Mouse (Mus musculus) MEL (cell line): ENCODE results near the gene Trabd. TPM values are rescaled to one million over a fixed set of nuclear protein-coding genes. Genes with fewer than 3 reads are reported as not detected.

Source experiments
- DNase-seq: peaks from one replicate; pipeline ENCODE4 v3.0.0; 2011; ENCODE audit warnings: low read depth, low spot score
- H3K27ac ChIP-seq: 2 replicates; pipeline ENCODE4 v1.5.1; 2012; ENCODE audit warnings: low read depth, mild to moderate bottlenecking, control low read depth, low read length, moderate library complexity; ENCODE audit not compliant: control insufficient read depth
- H3K27me3 ChIP-seq, 2 experiments: fragments of 150-350 bp in 1 of 2; sonication (generic) in 1 of 2; 2 replicates each; pipeline ENCODE4 v1.6.1; 2012; ENCODE audit warnings: low read length in 2 of 2, mild to moderate bottlenecking in 2 of 2, improper control_type of control experiment in 1 of 2, moderate library complexity in 1 of 2; ENCODE audit not compliant: insufficient read depth in 2 of 2, control insufficient read depth in 1 of 2
- H3K36me3 ChIP-seq, 2 experiments: 2 replicates each; pipeline ENCODE4 v1.6.1; 2012 to 2014; ENCODE audit warnings: low read length in 2 of 2, improper control_type of control experiment in 1 of 2, inconsistent platforms in 1 of 2, mild to moderate bottlenecking in 1 of 2; ENCODE audit not compliant: insufficient read depth in 2 of 2, control insufficient read depth in 1 of 2
- H3K4me1 ChIP-seq, 2 experiments: fragments of 150-350 bp in 1 of 2; sonication (generic) in 1 of 2; 2 replicates each; pipeline ENCODE4 v1.6.1; 2012; ENCODE audit warnings: low read length in 2 of 2, improper control_type of control experiment in 1 of 2, mild to moderate bottlenecking in 1 of 2; ENCODE audit not compliant: insufficient read depth in 2 of 2, control insufficient read depth in 1 of 2
- H3K4me3 ChIP-seq, 2 experiments: fragments of 150-350 bp in 1 of 2; sonication (generic) in 1 of 2; 2 replicates each; pipeline ENCODE4 v1.5.1; 2012; ENCODE audit warnings: low read depth in 2 of 2, low read length in 2 of 2, mild to moderate bottlenecking in 2 of 2, moderate library complexity in 2 of 2, control low read depth in 1 of 2, improper control_type of control experiment in 1 of 2; ENCODE audit not compliant: control insufficient read depth in 1 of 2, insufficient read depth in 1 of 2
- H3K79me2 ChIP-seq: 2 replicates; pipeline ENCODE4 v1.6.1; 2012; ENCODE audit warnings: mild to moderate bottlenecking, low read length, moderate library complexity; ENCODE audit not compliant: control insufficient read depth, poor library complexity, insufficient read depth
- H3K9ac ChIP-seq: 2 replicates; pipeline ENCODE4 v1.6.1; 2012; ENCODE audit warnings: low read depth, mild to moderate bottlenecking, control low read depth, low read length, moderate library complexity; ENCODE audit not compliant: control insufficient read depth, poor library complexity, severe bottlenecking
- H3K9me3 ChIP-seq: fragments of 150-350 bp; sonication (generic); replicated peaks from 2 replicates; pipeline ENCODE4 v1.6.1; 2012; ENCODE audit warnings: mild to moderate bottlenecking, low read length, improper control_type of control experiment, moderate library complexity; ENCODE audit not compliant: insufficient read depth
- CTCF ChIP-seq, 3 experiments: IDR thresholded peaks in 2 of 3; conservative IDR thresholded peaks in 1 of 3; 2 replicates each; pipeline ENCODE4 v1.5.1; 2011 to 2012; ENCODE audit warnings: low read length in 3 of 3, low read depth in 2 of 3, mild to moderate bottlenecking in 2 of 3, improper control_type of control experiment in 1 of 3, inconsistent platforms in 1 of 3, mixed read lengths in 1 of 3, moderate library complexity in 1 of 3; ENCODE audit not compliant: control insufficient read depth in 1 of 3, insufficient read depth in 1 of 3, poor library complexity in 1 of 3, severe bottlenecking in 1 of 3
- E2F4 ChIP-seq: IDR thresholded peaks from 2 replicates; pipeline ENCODE4 v1.6.1; 2011; ENCODE audit warnings: low read depth, low read length, improper control_type of control experiment, borderline replicate concordance
- ELF1 ChIP-seq: IDR thresholded peaks from 2 replicates; pipeline ENCODE4 v1.6.1; 2014; ENCODE audit warnings: low read depth, mild to moderate bottlenecking, inconsistent platforms, low read length, improper control_type of control experiment, moderate library complexity
- ETS1 ChIP-seq: IDR thresholded peaks from 2 replicates; pipeline ENCODE4 v1.6.1; 2012; ENCODE audit warnings: low read depth, mild to moderate bottlenecking, inconsistent platforms, low read length, improper control_type of control experiment, moderate library complexity
- HCFC1 ChIP-seq: IDR thresholded peaks from 2 replicates; pipeline ENCODE4 v1.6.1; 2012; ENCODE audit warnings: low read depth, mild to moderate bottlenecking, inconsistent platforms, low read length, improper control_type of control experiment, moderate library complexity
- JUND ChIP-seq: IDR thresholded peaks from 2 replicates; pipeline ENCODE4 v1.6.1; 2011; ENCODE audit warnings: low read depth, mild to moderate bottlenecking, improper control_type of control experiment, low read length
- MAFK ChIP-seq: IDR thresholded peaks from 2 replicates; pipeline ENCODE4 v1.6.1; 2011; ENCODE audit warnings: low read depth, mild to moderate bottlenecking, low read length, improper control_type of control experiment, borderline replicate concordance
- MAZ ChIP-seq: IDR thresholded peaks from 2 replicates; pipeline ENCODE4 v1.6.1; 2012; ENCODE audit warnings: low read depth, mild to moderate bottlenecking, inconsistent platforms, low read length, improper control_type of control experiment
- MXI1 ChIP-seq: IDR thresholded peaks from 2 replicates; pipeline ENCODE4 v1.6.1; 2011; ENCODE audit warnings: mild to moderate bottlenecking, low read depth, low read length, improper control_type of control experiment
- MYC ChIP-seq: IDR thresholded peaks from 2 replicates; pipeline ENCODE4 v1.6.1; 2011; ENCODE audit warnings: low read depth, mild to moderate bottlenecking, low read length, improper control_type of control experiment, moderate library complexity
- NELFE ChIP-seq: IDR thresholded peaks from 2 replicates; pipeline ENCODE4 v1.6.1; 2011; ENCODE audit warnings: low read depth, low read length, improper control_type of control experiment
- POLR2A ChIP-seq, 2 experiments: IDR thresholded peaks; 2 replicates each; pipeline ENCODE4 v1.6.1; 2011 to 2012; ENCODE audit warnings: low read length in 2 of 2, mild to moderate bottlenecking in 2 of 2, control low read depth in 1 of 2, improper control_type of control experiment in 1 of 2, low read depth in 1 of 2, moderate library complexity in 1 of 2; ENCODE audit not compliant: control insufficient read depth in 1 of 2, insufficient read depth in 1 of 2, poor library complexity in 1 of 2
- SIN3A ChIP-seq: IDR thresholded peaks from 2 replicates; pipeline ENCODE4 v1.6.1; 2012; ENCODE audit warnings: low read length, improper control_type of control experiment, inconsistent platforms
- TBP ChIP-seq: IDR thresholded peaks from 2 replicates; pipeline ENCODE4 v1.8.0; 2011; ENCODE audit warnings: low read depth, low read length, improper control_type of control experiment
- TCF12 ChIP-seq: IDR thresholded peaks from 2 replicates; pipeline ENCODE4 v1.6.1; 2014; ENCODE audit warnings: low read depth, mild to moderate bottlenecking, inconsistent platforms, low read length, improper control_type of control experiment, moderate library complexity
- polyA plus RNA-seq, 2 experiments: library from polyadenylated mRNA; stranded (reverse) in 1 of 2; unstranded in 1 of 2; fragments of >175 nt in 1 of 2; fragments of >200 nt in 1 of 2; gene quantifications; 2 replicates each; pipeline versions ENCODE4 v1.2.1 to v1.2.4; 2012; ENCODE audit warnings: low replicate concordance in 2 of 2, low read depth in 1 of 2; ENCODE audit not compliant: insufficient read length in 2 of 2, insufficient read depth in 1 of 2, missing spikeins in 1 of 2
- total RNA-seq: library from RNA; depleted of rRNA; stranded (reverse); fragments of 300-350 nt; gene quantifications from 2 replicates; pipeline ENCODE4 v1.2.3, GENCODE M21; 2012

Gene Trabd
- total and polyA plus RNA-seq, 3 experiments: 45.9 to 81.4 TPM; not detected in 1

- Histone ChIP-seq H3K36me3 (peaks cover 3 to 15% of the 10 kb centered on the region in 2 experiments), H3K9me3 (no peaks in the 10 kb centered on the region), H3K27ac (peak overlapping the region; percentile 69), H3K9ac (peak overlapping the region; percentile 92), H3K4me1 (peaks cover 0 to 24% of the 10 kb centered on the region in 2 experiments; a peak in 3 of 4 replicates), H3K27me3 (peaks cover 0 to 4% of the 10 kb centered on the region in 2 experiments; a peak in 1 of 4 replicates), H3K4me3 (peak overlapping the region; percentile 94 to 96), H3K79me2 (peaks cover 22% of the 10 kb centered on the region)
- peak; percentile 90 for DNase-seq
- TF ChIP-seq ELF1 (peak; percentile 39; the same call in 1 of the 2 replicates), POLR2A (IDR thresholded peaks at IDR 0.05; ENCODE audit: control insufficient read depth in 1 of 2, insufficient read depth in 1 of 2, low read depth in 1 of 2, low read length in 2 of 2, poor library complexity in 1 of 2) (peak; percentile 49 to 54; a peak in 2 of 4 replicates), MYC (no peak), JUND (no peak), HCFC1 (peak; percentile 82), TBP (0 out of 2 replicates have a peak, but pooled peaks have one; percentile 3), NELFE (peak; percentile 56), TCF12 (peak; percentile 38; the same call in 1 of the 2 replicates), CTCF (IDR thresholded peaks at IDR 0.05 in 2 of 3, conservative IDR thresholded peaks at IDR 0.05 in 1 of 3; ENCODE audit: control insufficient read depth in 1 of 3, insufficient read depth in 1 of 3, low read depth in 2 of 3, low read length in 3 of 3, poor library complexity in 1 of 3, severe bottlenecking in 1 of 3) (peak in 1 of 3 experiments; percentile 15; a peak in 1 of 6 replicates), MXI1 (peak; percentile 71), MAZ (peak; percentile 79; the same call in 1 of the 2 replicates), SIN3A (peak; percentile 87), MAFK (no peak)
These were observed 689 bp downstream of the Trabd start for GRCm38 (mm10) chr15:89075478-89076147.

- Histone ChIP-seq H3K27ac (peak overlapping the region; percentile 26), H3K9ac (peak overlapping the region; percentile 92), H3K4me1 (peaks cover 0 to 24% of the 10 kb centered on the region in 2 experiments; a peak in 3 of 4 replicates), H3K9me3 (no peaks in the 10 kb centered on the region), H3K36me3 (peaks cover 5 to 15% of the 10 kb centered on the region in 2 experiments), H3K27me3 (peaks cover 0 to 4% of the 10 kb centered on the region in 2 experiments; a peak in 1 of 4 replicates), H3K79me2 (peaks cover 22% of the 10 kb centered on the region), H3K4me3 (peak overlapping the region; percentile 91 to 95)
- DNase-seq: peak; percentile 63
- no peak for TF ChIP-seq E2F4
- 0 out of 2 replicates have a peak, but pooled peaks have one; percentile 48 for TF ChIP-seq SIN3A
- TF ChIP-seq ETS1: no peak
These were observed 1.3 kb downstream of the Trabd start for GRCm38 (mm10) chr15:89076156-89076731.
